Mouse (Mus musculus): ENCODE measurements at regions not wholly inside any gene's neighbourhood (a gene's known extent, or its start where the extent isn't known, plus 50 kb on each side); places are given as distances from the start of the nearest gene placed in this dataset.

DNA sequence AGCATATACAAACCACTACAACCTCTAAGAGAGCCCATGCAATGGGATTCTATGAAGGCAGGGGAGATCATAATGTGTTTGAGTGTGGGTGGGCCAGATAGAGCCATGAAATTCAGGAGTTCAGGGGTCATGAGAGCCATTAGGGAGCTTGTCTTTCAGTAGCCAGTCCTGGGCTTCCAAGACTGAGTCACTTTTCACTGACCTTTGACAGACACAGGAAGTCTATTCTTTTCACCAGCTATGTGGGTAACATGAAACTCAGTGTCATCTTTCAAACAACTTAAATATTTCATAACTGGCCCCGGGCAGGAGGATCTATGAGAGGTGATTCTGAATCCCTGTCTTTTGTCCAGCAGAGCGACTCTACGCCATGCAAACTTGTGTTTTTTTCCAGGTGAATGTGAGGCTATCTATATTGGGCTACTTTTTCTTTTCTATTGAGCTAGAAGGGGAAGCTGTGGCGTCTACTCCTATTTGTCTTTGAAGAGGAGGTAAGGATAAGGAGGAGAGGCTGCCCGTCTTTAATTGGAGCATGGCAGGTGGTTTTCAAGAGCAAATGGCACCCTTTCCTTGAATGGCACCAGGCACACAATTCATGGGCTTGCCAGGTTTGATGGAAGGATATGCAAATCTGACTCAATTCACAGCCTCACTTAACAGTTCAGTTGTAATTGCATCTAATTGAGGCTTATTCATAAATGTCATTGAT, 95.6 kb upstream of the Chd2 start:
- DNase-seq = no peak

DNA sequence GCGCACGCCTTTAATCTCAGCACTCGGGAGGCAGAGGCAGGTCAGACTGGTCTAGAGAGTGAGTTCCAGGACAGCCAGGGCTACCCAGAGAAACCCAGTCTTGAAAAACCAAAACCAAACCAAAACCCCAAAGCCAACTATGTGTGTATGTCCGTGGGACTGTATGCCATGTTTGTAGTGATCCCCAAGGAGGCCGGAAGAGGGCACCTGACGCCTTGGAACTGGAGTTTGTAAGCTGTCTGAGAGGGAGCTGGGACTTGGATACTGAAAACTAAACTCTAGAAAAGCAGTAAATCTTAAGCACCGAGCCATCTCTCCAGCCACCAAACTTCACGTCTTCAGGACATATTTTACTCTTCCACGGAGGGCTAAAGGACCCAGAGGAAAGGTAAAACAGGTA, 93.8 kb upstream of the Chd2 start:
- DNase-seq = no peak

DNA sequence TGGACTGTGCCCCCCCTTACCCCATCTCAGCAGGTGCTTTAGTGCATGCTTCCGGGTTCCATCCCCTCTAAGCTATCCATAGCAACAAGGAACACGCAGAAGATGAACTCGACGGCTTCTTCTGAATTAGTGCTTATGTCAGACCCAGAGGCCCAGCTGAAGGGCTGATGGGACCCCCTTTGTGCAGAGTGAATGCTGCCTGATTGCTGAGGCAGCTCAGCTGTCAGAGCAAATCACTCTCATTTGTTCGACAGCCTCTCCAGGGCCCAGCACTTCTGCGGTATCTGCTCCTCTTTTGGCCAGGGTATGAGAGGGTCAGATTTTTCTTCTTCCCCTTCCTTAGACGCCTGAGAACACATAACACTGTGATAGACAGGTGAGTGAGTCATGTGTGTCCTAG, 89.2 kb upstream of the Chd2 start:
- DNase-seq = no peak

GRCm38 (mm10) chr7:73629182-73629581, 87.6 kb upstream of the Chd2 start:
- no peak for DNase-seq

DNA sequence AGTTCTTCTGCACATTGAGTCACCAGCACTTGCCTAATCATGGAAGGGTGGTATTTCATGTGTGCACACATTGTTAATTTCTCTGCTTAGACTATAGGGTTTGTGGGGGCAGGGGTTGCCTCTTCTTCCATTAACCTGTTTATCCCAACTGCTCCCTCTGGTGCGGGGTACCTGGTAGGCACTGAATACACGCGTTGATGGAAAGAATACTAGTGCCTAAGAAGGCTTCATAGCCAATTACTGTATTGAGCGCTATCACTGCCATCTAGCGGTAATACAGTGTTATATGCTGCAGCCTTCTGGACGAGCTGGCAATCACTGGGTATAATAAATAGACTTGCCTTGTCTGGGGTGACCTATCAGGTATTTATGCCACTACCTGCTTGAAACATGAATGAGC, 86.4 kb upstream of the Chd2 start:
- DNase-seq = peak; percentile 82

GRCm38 (mm10) chr7:73626291-73626690, 84.7 kb upstream of the Chd2 start:
- peak; percentile 41 for DNase-seq

- no peak for DNase-seq
Observed at GRCm38 (mm10) chr7:73625651-73626050, 84.0 kb upstream of the Chd2 start.

DNA sequence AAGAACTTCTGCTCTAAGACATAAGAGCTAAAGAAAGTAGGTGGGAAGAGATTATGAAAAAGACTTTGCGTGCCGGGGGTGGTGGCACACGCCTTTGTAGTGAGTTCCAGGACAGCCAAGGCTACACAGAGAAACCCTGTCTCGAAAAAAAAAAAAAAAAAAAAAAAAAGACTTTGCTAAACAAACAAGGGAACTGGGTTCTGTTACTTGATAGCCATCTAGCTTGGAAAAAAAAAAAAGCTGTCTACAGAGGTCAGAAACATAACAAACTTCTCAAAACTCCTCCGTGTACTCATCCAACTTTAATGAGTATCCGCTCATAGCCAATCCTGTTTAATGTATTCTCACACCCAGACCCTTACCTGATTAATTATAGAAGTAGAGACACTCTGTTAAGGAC, 83.4 kb upstream of the Chd2 start:
- no peak for DNase-seq

DNA sequence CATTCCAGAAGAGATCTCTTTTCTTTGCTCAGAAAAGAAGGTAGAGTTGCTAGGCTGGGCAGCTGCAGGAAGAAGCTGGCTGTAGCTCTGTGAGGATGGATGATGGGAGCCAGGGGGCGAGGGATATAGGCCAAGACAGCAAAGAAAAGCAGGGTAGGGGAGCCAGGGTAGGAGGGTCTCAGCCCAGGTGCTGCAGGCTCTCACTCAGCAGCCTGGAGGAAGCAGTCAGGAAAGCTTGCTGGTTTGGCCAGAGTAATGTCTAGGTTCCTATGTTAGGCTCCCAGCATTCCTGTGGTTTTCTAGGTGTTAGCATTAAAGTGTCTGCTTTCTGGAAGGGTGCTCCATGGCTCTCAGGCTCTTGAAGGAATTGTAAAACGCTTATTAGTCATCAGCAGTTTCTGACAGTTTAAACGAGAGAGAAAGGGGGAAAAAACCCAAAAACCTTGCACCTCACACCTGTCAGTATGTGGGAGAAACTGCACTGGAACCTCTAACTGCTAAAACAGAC, 82.5 kb upstream of the Chd2 start:
- no peak for DNase-seq

- DNase-seq = no peak
Observed at GRCm38 (mm10) chr7:73622468-73622867, 80.8 kb upstream of the Chd2 start.

DNA sequence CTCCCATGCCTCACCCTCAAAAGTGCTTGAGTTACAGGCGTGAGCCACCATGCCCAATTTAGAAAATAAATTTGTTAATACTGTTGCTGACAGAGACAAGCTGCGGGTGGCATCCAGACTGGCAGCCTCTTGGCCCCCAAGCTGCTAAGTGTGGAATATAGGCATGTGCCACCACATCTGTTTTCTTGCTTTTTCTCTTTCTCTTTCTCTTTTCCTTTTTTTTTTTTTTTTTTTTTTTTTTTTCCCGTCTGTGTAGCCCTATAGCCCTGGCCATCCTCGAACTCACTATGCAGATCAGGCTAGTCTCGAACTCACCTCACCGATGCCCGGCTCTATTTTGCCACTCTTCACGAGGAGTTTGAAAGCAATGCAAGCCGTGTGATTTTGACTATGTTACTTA, 78.7 kb upstream of the Chd2 start:
- no peak for DNase-seq

DNA sequence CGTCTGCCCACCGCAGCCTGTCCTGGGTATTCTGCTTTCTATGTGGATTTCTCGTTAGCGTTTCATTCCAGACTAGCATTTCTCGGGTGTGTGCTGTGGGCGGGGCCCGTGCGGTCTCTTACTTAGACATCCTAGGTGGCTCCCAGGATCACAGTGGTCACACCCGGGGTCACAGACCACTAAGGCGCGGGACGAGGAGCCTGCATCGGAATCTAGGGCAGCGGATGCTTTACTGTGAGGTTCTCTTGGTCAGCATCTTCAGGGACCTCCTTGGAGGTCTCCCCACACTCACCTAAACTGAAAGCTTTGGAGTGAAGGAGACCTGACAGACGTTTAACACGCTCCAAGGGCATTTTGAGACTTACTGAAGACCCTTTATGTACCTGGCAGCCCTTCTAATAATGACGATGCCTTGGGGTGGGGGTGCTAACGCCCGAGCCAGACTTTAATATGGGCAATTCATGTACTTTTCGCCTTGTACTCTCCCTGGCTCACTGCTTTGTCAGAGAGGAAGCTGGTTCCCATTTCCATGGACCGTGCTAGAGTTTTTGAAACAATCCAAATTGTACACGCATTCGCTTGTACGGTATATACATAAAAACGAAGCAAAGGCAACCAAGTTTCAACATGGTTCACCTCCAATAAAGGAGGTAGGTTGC, 77.3 kb upstream of the Chd2 start:
- no peak for DNase-seq

GRCm38 (mm10) chr7:73617910-73618757, 76.5 kb upstream of the Chd2 start:
- DNase-seq = peak; percentile 97

- peak; percentile 53 for DNase-seq
Observed at GRCm38 (mm10) chr7:73616971-73617906, 75.6 kb upstream of the Chd2 start.

GRCm38 (mm10) chr7:73616015-73616414, 74.4 kb upstream of the Chd2 start:
- DNase-seq = no peak

- no peak for DNase-seq
Observed at GRCm38 (mm10) chr7:73614840-73615555, 73.4 kb upstream of the Chd2 start.

- no peak for DNase-seq
Observed at GRCm38 (mm10) chr7:73614341-73614740, 72.7 kb upstream of the Chd2 start.

GRCm38 (mm10) chr7:73612752-73613092, 71.1 kb upstream of the Chd2 start:
- no peak for DNase-seq

GRCm38 (mm10) chr7:73611866-73612751, 70.5 kb upstream of the Chd2 start:
- no peak for DNase-seq

DNA sequence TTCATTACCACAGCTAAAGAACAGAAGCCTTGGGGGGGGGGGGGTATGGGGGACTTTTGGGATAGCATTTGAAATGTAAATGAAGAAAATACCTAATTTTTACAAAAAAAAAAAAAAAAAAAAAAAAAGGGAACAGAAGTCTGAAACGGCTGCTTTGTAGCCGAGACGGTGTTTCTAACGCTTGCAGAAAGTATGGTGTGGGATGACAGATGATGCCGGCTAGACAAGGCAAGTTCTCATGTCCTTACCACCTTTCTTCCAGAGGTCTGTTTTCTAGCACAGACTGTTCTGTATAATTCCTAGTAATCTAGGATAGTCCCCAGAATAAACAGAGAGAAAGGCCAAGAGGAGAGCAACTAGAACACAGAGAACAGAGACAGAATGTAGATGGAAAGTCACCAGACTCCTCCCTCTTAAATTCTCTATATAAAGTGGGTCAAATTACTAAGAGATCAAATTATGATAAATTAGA, 67.2 kb upstream of the Chd2 start:
- no peak for DNase-seq
